Mouse (Mus musculus) activated CD4-positive, CD25-positive, alpha-beta regulatory T cell, adult 4 months (primary cell): ENCODE measurements around the gene Olfr1375. TPM values are rescaled to one million over a fixed set of nuclear protein-coding genes. Genes with fewer than 3 reads are reported as not detected.
"Not testable (repeated sequence)": the region's sequence is repeated elsewhere in the genome, so short reads cannot be mapped to it uniquely, and the experiment has no call there.

Experiments used
- ATAC-seq: one replicate; pipeline ENCODE4 v1.8.0; 2017
- polyA plus RNA-seq, 2 experiments: library from polyadenylated mRNA; unstranded; fragments of 100-300 nt; shearing (Covaris generic); gene quantifications; one replicate each; pipeline ENCODE4 v1.2.1; 2017

The Olfr1375 gene
- polyA plus RNA-seq, result not detected

DNA sequence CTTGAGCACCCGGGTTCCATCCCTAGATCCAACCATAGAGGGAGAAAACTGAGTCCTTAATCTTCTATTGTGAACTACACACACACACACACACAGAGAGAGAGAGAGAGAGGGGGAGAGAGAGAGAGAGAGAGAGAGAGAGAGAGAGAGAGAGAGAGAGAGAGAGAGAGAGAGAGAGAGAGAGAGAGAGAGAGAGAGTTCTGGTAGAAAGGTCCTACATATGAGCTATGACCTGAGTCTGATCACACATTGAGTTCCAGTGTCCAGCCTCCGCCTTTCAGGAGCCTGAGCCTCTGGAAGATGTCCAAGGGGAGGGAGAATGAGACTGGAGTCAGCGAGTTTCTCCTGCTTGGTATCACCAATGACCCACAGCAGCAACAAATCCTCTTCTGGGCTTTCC, at the start of gene Olfr1375:
Gene Olfr1375 (plus strand): TSS at position 301 of the 400 bp plus-strand sequence.
- ATAC-seq, result not testable (repeated sequence)

- ATAC-seq, result no peak
Observed at GRCm38 (mm10) chr11:51003296-51003695, 44.6 kb upstream of the Olfr1375 start, which contains the start of gene Olfr51. Gene Olfr51, plus strand, starts transcription at chr11:51003596.

GRCm38 (mm10) chr11:51011821-51012220, 36.1 kb upstream of the Olfr1375 start:
- no peak for ATAC-seq

DNA sequence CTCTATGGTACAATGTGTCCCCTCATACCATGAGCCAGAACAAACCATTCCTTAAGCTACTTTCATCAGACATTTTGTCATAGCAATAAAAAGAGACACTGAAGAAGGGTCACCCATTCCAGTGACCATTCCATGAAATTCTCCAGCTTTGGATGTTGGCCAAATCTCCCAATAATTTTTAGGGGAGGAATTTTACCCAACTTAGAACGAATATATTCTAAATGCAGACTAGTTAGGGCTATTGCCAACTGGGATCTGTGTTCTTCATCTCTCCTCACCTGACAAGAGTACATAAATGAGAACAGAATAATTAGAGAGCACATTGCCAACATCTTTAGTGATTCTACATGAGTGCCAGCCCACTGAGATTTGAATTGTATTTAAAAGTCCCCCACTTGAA, 34.0 kb upstream of the Olfr1375 start, which contains the start of gene Olfr54:
Gene Olfr54 (plus strand): TSS at position 301 of the 400 bp plus-strand sequence.
- no peak for ATAC-seq

DNA sequence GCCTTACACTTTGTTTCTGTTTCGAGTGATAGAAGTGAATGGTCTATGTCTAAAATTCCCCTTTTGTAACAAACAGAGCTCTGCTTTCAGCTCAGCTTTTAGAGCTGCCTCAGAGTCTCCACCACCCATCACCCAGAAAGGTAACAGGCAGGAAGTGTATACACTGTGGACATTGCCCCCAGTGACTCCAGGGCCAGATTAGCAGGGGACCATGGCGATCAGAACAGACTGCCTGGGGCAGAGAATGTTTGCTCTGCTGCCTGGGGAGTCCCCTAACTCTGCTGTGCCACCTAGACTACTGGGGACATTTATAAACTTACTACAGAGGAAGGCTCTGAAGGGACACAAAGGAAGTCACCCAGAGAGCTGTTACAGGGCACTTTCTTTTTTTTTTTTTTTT, 31.6 kb upstream of the Olfr1375 start:
- no peak for ATAC-seq

DNA sequence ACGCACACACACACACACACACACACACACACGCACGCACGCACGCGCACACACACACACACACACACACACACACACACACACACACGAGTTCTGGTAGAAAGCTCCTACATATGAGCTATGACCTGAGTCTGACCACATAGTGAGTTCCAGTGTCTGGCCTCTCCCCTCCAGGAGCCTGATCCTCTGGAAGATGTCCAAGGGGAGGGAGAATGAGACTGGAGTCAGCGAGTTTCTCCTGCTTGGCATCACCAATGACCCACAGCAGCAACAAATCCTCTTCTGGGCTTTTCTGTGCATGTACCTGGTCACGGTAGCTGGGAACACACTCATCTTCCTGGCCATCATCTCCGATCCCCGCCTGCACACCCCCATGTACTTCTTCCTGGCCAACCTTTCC, 21.1 kb upstream of the Olfr1375 start:
- not testable (repeated sequence) for ATAC-seq

DNA sequence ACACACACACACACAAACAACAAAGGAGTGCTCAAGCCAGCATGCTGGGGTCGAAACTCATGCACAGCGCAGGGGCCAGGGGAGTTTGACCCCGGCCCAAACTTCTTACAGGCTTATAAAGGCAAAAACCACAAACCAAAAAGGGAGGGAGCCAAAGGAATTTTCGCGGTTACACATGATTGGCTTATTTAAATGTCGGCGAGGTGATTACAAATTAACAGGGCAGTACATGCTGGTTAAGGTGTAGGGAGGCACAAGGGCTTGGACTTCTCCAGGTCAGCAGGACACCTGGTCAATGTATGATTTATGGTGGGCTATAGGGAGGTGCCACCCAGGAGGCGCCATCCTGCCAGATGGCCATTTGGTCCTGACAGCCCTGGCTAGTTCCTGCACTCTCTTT, 18.5 kb upstream of the Olfr1375 start:
- ATAC-seq, result not testable (repeated sequence)

DNA sequence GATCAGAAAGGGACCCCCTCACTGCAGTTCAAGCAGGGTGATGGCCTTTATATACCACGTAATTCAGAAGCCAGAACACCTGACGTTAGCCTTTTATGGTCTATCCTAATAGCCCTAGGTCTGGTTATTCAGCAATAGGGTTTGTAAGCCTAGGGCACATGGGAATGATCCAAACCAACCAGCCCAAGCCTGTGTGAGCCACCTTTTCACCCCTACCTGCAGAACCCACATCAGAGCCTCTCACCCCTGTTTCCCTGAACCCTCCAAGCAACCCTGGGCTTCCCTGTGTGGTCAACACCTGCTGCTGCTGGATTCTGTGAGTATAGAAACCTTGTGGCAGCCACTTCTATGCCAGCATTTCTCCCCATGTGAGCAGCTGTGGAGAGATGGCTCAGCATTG, 17.7 kb upstream of the Olfr1375 start:
- ATAC-seq, result no peak

DNA sequence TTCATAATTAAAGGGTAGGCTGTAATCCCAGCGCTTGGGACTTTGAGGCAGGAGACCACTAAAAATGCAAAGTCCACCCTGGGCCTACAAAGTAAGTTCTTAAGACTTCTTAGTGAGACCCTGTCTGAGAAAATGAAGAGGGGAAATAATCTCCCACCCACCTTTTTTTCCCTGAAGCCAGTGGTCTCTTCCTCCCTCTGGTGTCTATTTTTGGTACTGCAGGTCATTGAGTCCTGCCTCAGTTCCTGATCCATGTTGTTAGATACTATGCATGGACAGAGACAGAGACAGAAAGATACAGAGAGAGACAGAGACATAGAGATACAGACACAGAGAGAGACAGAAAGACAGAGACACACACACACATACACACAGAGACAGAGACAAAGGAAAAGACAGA, 15.1 kb upstream of the Olfr1375 start:
- no peak for ATAC-seq

- ATAC-seq, result not testable (repeated sequence)
Observed at GRCm38 (mm10) chr11:51034141-51034540, 13.8 kb upstream of the Olfr1375 start.

- ATAC-seq, result no peak
Observed at GRCm38 (mm10) chr11:51035951-51036350, 12.0 kb upstream of the Olfr1375 start.

DNA sequence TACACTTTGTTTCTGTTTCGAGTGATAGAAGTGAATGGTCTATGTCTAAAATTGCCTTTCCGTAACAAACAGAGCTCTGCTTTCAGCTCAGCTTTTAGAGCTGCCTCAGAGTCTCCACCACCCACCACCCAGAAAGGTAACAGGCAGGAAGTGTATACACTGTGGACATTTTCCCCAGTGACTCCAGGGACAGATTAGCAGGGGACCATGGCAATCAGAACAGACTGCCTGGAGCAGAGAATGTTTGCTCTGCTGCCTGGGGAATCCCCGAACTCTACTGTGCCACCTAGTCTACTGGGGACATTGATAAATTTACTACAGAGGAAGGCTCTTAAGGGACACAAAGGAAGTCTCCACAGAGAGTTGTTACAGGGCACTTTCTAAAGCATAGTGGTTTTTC, 3.1 kb upstream of the Olfr1375 start:
- not testable (repeated sequence) for ATAC-seq

- ATAC-seq, result no peak
Observed at GRCm38 (mm10) chr11:51051678-51052077, 3.8 kb downstream of the Olfr1375 start.

- no peak for ATAC-seq
Observed at GRCm38 (mm10) chr11:51053230-51053629, 5.3 kb downstream of the Olfr1375 start.

- ATAC-seq, result no peak
Observed at GRCm38 (mm10) chr11:51059151-51059571, 11.3 kb downstream of the Olfr1375 start, which contains the start of gene Zfp354a. Gene Zfp354a, plus strand, starts transcription at chr11:51059257.

GRCm38 (mm10) chr11:51059640-51060039, 11.7 kb downstream of the Olfr1375 start:
- no peak for ATAC-seq

GRCm38 (mm10) chr11:51060981-51061380, 13.1 kb downstream of the Olfr1375 start:
- ATAC-seq, result no peak

DNA sequence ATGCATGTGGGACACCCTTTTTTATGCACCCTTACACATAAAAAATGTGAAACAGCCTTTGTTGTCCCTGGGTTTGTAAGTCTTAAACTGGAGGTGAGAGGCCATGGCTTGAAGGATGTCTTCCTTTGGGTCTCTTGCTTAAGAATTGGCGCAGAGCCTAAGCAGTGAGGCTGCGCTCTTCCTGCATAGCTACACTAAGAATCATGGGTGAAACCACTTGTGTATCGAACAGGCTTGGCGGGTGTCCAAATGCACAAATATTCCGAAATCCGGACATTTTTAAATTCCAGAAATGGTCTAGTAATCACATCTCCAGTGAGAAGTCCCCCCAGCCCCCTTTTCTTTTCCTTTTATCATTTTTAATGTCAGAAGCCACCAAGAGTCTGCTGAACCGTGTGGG, 15.4 kb downstream of the Olfr1375 start:
- no peak for ATAC-seq

GRCm38 (mm10) chr11:51063841-51064240, 15.9 kb downstream of the Olfr1375 start:
- no peak for ATAC-seq

- no peak for ATAC-seq
Observed at GRCm38 (mm10) chr11:51084527-51084926, 36.6 kb downstream of the Olfr1375 start.

DNA sequence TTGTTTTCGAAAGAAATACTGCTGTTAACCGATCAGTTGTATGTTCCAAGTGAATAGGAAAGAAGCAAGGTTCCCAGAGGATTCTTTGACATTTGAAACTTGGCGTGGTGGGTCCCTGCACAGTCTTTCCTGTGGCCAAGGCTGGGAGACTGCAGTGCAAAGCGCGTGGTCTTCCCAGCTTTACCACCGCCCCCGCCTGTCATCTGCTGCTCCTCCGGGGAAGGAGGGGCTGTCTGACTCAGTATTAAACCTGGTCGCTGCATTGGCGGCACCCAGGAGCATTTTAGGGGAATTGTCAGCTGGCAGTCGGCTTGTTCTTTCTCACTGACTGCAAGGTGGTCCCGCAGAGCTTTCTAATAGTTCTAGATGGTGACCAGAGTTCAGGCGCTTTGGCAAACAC, 37.4 kb downstream of the Olfr1375 start:
- ATAC-seq, result no peak
